Mouse (Mus musculus): ENCODE results near the gene Rasl12. TPM values are rescaled to one million over a fixed set of nuclear protein-coding genes. Genes with fewer than 3 reads are reported as not detected.
A peak's percentile ranks its signal among the peaks of the same experiment; 100 is the strongest.

The Rasl12 gene
- polyA plus RNA-seq, 1 experiment from 2014 or later, result 0.08 TPM

DNA sequence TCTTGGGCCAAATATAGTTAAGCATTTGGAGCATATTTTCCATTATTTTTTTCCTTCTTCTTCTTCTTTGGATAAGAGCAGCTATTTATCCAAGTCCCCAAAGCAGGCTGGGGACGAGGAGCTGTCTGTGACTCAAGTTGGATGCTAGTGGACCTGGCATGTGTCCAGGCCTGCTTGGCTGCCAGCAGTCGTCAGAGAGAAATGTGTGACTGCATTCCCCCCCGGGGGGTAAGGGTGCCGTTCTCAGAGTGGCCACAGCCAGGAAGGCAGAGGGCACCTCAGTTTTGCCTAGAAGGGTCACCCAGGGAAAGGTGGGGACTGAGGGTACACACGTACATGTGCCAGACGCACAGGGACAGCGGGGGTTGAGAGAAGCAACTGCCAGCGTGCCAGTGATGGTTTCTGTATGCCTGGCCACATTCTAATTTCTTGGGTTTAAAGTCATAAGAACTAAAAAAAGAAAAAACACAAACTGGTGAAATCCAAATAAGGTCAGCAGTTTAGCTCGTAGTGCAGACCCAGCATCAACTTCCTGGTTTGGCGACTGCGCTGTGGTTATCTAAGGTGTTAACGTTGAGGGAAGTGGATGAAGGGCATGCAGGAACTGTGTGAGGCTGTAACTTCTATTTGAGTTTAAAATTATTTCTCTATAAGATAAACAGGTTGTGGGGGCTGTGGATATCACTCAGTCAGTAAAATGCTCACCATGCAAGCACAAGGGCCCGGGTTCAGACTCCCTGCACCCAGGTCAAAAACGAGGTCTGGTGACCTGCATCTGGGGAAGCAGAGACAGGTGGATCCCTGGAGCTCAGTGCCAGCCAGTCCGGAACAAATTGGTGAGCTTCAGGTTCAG, 6.3 kb downstream of the Rasl12 start:
- Histone ChIP-seq H3K4me3 (ENCODE audit: low read depth, low read length) (no peak overlapping the region), H3K27me3 (ENCODE audit: insufficient read depth, low read length) (no peaks in the 10 kb centered on the region), H3K4me2 (ENCODE audit: low read depth, low read length) (no peak overlapping the region), H3K36me3 (replicated peaks; ENCODE audit: insufficient read depth, low read length) (no peaks in the 10 kb centered on the region), H3K9me3 (ENCODE audit: low read length) (no peaks in the 10 kb centered on the region), H3K9ac (replicated peaks) (no peak overlapping the region), H3K27ac (ENCODE audit: low read depth) (no peak overlapping the region), H3K4me1 (ENCODE audit: insufficient read depth) (no peaks in the 10 kb centered on the region)
- WGBS (ENCODE audit: insufficient replicate concordance), result 58% methylated on average over 15 of the region's 15 CpGs
- peak; percentile 32 for DNase-seq
- no peak for ATAC-seq
- no peak for TF ChIP-seq CTCF (IDR thresholded peaks at IDR 0.05; ENCODE audit: low read depth)
- no peak for TF ChIP-seq EP300 (IDR thresholded peaks at IDR 0.05; ENCODE audit: low read depth)

DNA sequence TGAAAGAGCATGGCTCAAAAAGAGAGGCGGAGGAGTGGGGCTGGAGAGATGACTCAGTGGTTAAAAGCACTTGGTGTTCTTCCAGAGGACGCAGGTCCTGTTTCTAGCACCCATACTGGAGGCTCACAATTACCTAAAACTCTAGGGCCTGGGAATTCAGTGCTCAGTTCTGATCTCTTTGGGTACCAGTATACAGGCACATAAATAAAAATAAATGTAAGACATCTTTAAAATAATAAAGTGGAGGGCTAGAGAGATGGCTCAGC, 6.8 kb downstream of the Rasl12 start:
- H3K4me2 ChIP-seq (ENCODE audit: low read depth, low read length), result no peak overlapping the region
- DNase-seq (no peak), ATAC-seq (no peak)
- no peaks in the 10 kb centered on the region for H3K4me1 ChIP-seq (ENCODE audit: insufficient read depth)
- TF ChIP-seq CTCF (IDR thresholded peaks at IDR 0.05; ENCODE audit: low read depth) (no peak), EP300 (IDR thresholded peaks at IDR 0.05; ENCODE audit: low read depth) (no peak)
- no peaks in the 10 kb centered on the region for H3K9me3 ChIP-seq (ENCODE audit: low read length)
- H3K9ac ChIP-seq (replicated peaks), result no peak overlapping the region
- H3K27ac ChIP-seq (ENCODE audit: low read depth), result no peak overlapping the region
- H3K27me3 ChIP-seq (ENCODE audit: insufficient read depth, low read length), result no peaks in the 10 kb centered on the region
- H3K4me3 ChIP-seq (ENCODE audit: low read depth, low read length), result no peak overlapping the region
- H3K36me3 ChIP-seq (replicated peaks; ENCODE audit: insufficient read depth, low read length), result no peaks in the 10 kb centered on the region
- WGBS (ENCODE audit: insufficient replicate concordance), result 82% methylated on average over 2 of the region's 2 CpGs

DNA sequence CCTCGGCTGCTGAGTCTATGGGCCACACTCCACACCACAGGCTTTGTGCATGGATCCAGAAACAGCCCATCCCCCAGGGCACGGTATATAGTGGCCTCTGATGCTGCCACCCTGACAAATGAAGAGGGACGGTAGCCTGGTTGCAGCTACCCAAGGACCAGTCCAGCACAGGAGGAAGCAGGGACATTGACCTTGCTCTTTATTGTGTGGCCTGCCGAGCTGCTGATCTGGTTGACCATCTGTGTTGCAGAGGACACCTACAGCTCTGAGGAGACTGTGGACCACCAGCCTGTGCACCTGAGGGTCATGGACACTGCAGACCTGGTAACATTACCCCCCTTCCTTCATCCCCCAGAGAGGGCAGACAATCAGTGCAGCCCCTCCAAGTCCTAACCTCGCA, 9.0 kb downstream of the Rasl12 start:
- no peak for ATAC-seq
- TF ChIP-seq EP300 (IDR thresholded peaks at IDR 0.05; ENCODE audit: low read depth) (no peak), CTCF (IDR thresholded peaks at IDR 0.05; ENCODE audit: low read depth) (no peak)

DNA sequence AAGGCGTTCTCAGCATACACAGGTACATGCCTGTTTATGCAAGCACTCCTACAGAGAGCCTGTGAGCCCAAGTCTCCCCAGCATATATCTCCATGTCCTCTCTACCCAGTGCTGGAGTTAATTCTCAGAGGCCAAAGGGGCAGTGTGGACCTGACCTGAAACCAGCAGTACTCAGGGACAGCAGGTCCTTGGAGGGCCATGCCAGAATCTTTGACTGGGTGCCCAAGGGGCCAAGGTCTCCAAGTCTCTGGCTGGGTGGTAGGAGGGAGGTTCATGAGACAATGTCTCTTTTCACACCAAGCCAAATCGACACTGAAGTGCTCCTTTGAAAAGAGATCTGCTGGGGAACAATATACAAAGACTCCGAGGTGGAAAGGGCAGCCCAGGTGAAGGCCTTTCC, 9.6 kb downstream of the Rasl12 start:
- 62% methylated on average over 3 of the region's 3 CpGs for WGBS (ENCODE audit: insufficient replicate concordance)

More for the DNA sequence above, 9.0 kb downstream of the Rasl12 start:
- Histone ChIP-seq H3K9me3 (ENCODE audit: low read length) (no peaks in the 10 kb centered on the region), H3K4me3 (ENCODE audit: low read depth, low read length) (no peak overlapping the region), H3K4me1 (ENCODE audit: insufficient read depth) (no peaks in the 10 kb centered on the region), H3K27me3 (ENCODE audit: insufficient read depth, low read length) (no peaks in the 10 kb centered on the region), H3K4me2 (ENCODE audit: low read depth, low read length) (no peak overlapping the region), H3K9ac (replicated peaks) (no peak overlapping the region), H3K27ac (ENCODE audit: low read depth) (no peak overlapping the region), H3K36me3 (replicated peaks; ENCODE audit: insufficient read depth, low read length) (no peaks in the 10 kb centered on the region)
- no peak for DNase-seq
- WGBS (ENCODE audit: insufficient replicate concordance), result 75% methylated on average over 5 of the region's 5 CpGs

DNA sequence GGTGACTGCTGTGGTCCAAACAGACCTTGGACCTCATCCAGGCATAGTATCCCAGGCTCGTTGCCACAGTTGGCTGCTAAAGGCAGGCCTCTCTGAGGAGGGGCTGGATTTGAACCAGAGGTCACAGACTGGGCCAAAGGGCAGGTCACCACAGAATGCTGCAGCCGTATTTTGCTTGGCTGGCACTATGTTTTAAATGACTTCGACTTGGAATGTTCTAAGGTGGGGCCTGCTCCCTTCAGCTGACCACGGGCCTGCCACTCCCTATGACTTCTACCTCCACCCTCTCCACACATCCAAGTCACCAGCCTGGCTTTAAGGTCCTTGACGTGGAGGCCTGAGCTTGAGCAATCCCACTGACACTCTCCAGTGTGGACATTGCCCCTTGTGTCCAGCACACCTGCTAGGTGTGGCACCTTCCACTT, 10.6 kb downstream of the Rasl12 start:
- Histone ChIP-seq H3K27me3 (ENCODE audit: insufficient read depth, low read length) (no peaks in the 10 kb centered on the region), H3K4me2 (ENCODE audit: low read depth, low read length) (no peak overlapping the region), H3K4me1 (ENCODE audit: insufficient read depth) (no peaks in the 10 kb centered on the region), H3K9me3 (ENCODE audit: low read length) (no peaks in the 10 kb centered on the region), H3K27ac (ENCODE audit: low read depth) (no peak overlapping the region), H3K9ac (replicated peaks) (no peak overlapping the region), H3K36me3 (replicated peaks; ENCODE audit: insufficient read depth, low read length) (no peaks in the 10 kb centered on the region), H3K4me3 (ENCODE audit: low read depth, low read length) (no peak overlapping the region)
- ATAC-seq (peak; percentile 92), DNase-seq (peak; percentile 26)
- 53% methylated on average over 5 of the region's 5 CpGs for WGBS (ENCODE audit: insufficient replicate concordance)
- TF ChIP-seq EP300 (IDR thresholded peaks at IDR 0.05; ENCODE audit: low read depth) (no peak), CTCF (IDR thresholded peaks at IDR 0.05; ENCODE audit: low read depth) (no peak)

More for the DNA sequence above, 9.6 kb downstream of the Rasl12 start:
- Histone ChIP-seq H3K9me3 (ENCODE audit: low read length) (no peaks in the 10 kb centered on the region), H3K4me3 (ENCODE audit: low read depth, low read length) (no peak overlapping the region), H3K9ac (replicated peaks) (no peak overlapping the region), H3K27ac (ENCODE audit: low read depth) (no peak overlapping the region), H3K4me2 (ENCODE audit: low read depth, low read length) (no peak overlapping the region), H3K36me3 (replicated peaks; ENCODE audit: insufficient read depth, low read length) (no peaks in the 10 kb centered on the region), H3K4me1 (ENCODE audit: insufficient read depth) (no peaks in the 10 kb centered on the region), H3K27me3 (ENCODE audit: insufficient read depth, low read length) (no peaks in the 10 kb centered on the region)
- no peak for DNase-seq
- ATAC-seq, result no peak
- TF ChIP-seq EP300 (IDR thresholded peaks at IDR 0.05; ENCODE audit: low read depth) (no peak), CTCF (IDR thresholded peaks at IDR 0.05; ENCODE audit: low read depth) (no peak)

DNA sequence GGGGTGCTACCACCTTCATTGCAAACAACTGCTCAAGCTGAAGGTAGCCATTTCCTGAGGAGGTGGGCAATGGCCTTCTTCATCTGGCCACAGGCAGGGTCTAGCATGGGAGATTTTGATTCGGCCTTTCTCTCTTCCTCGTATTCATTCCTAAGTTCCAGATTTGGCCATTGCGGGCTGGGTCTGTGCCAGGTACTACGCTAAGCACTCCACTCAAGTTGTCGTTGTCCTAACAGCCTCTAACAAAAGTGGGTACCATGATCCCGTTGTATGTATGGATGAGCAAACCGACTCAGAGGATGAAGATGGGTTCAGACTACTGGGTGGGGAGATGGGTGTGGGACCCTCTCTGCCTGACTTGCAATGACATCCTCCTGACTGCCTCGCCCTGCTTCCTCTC, 12.1 kb downstream of the Rasl12 start:
- no peaks in the 10 kb centered on the region for H3K36me3 ChIP-seq (replicated peaks; ENCODE audit: insufficient read depth, low read length)
- 77% methylated on average over 8 of the region's 8 CpGs for WGBS (ENCODE audit: insufficient replicate concordance)
- no peaks in the 10 kb centered on the region for H3K9me3 ChIP-seq (ENCODE audit: low read length)
- no peak overlapping the region for H3K9ac ChIP-seq (replicated peaks)
- H3K4me3 ChIP-seq (ENCODE audit: low read depth, low read length), result no peak overlapping the region
- no peaks in the 10 kb centered on the region for H3K4me1 ChIP-seq (ENCODE audit: insufficient read depth)
- TF ChIP-seq EP300 (IDR thresholded peaks at IDR 0.05; ENCODE audit: low read depth) (no peak), CTCF (IDR thresholded peaks at IDR 0.05; ENCODE audit: low read depth) (no peak)
- H3K27me3 ChIP-seq (ENCODE audit: insufficient read depth, low read length), result no peaks in the 10 kb centered on the region
- no peak overlapping the region for H3K4me2 ChIP-seq (ENCODE audit: low read depth, low read length)
- H3K27ac ChIP-seq (ENCODE audit: low read depth), result no peak overlapping the region
- no peak for ATAC-seq
- no peak for DNase-seq
